Mouse (Mus musculus) urinary bladder, postnatal 36 days (tissue): ENCODE results near the gene Ccm2l.

Experiments used
- DNase-seq, 2 experiments: peaks; one replicate each; pipeline ENCODE4 v3.0.0; 2022; ENCODE audit warnings: low spot score in 2 of 2, mixed read lengths in 1 of 2

Gene Ccm2l

GRCm38 (mm10) chr2:153052700-153053351, 12.9 kb upstream of the Ccm2l start:
- no peak for DNase-seq

- no peak for DNase-seq
These were observed 11.9 kb upstream of the Ccm2l start for GRCm38 (mm10) chr2:153053896-153054295.

GRCm38 (mm10) chr2:153055270-153055920, 10.4 kb upstream of the Ccm2l start:
- no peak for DNase-seq

- DNase-seq: no peak
These were observed 7.4 kb upstream of the Ccm2l start for GRCm38 (mm10) chr2:153058365-153058764.

GRCm38 (mm10) chr2:153060216-153060615, 5.5 kb upstream of the Ccm2l start:
- DNase-seq: no peak

- DNase-seq: no peak
These were observed 2.4 kb upstream of the Ccm2l start for GRCm38 (mm10) chr2:153063394-153063793.

- DNase-seq: no peak
These were observed 1.4 kb upstream of the Ccm2l start for GRCm38 (mm10) chr2:153064190-153064970.

GRCm38 (mm10) chr2:153066991-153067390, 1.2 kb downstream of the Ccm2l start:
- DNase-seq: no peak

- no peak for DNase-seq
These were observed 5.2 kb downstream of the Ccm2l start for GRCm38 (mm10) chr2:153070762-153071490.

- no peak for DNase-seq
These were observed 5.9 kb downstream of the Ccm2l start for GRCm38 (mm10) chr2:153071491-153072184.

- DNase-seq: no peak
These were observed 8.9 kb downstream of the Ccm2l start for GRCm38 (mm10) chr2:153074651-153075050.

- DNase-seq: no peak
These were observed 10.2 kb downstream of the Ccm2l start for GRCm38 (mm10) chr2:153075961-153076360.

GRCm38 (mm10) chr2:153080841-153081523, 15.2 kb downstream of the Ccm2l start:
- DNase-seq: peak; percentile 73 to 74

- no peak for DNase-seq
These were observed 16.1 kb downstream of the Ccm2l start for GRCm38 (mm10) chr2:153081866-153082265.

GRCm38 (mm10) chr2:153083275-153083674, 17.5 kb downstream of the Ccm2l start:
- DNase-seq: no peak

- no peak for DNase-seq
These were observed 18.1 kb downstream of the Ccm2l start for GRCm38 (mm10) chr2:153083824-153084223.

GRCm38 (mm10) chr2:153084261-153084976, 18.7 kb downstream of the Ccm2l start:
- no peak for DNase-seq

GRCm38 (mm10) chr2:153085556-153085955, 19.8 kb downstream of the Ccm2l start:
- DNase-seq: no peak

GRCm38 (mm10) chr2:153086166-153086565, 20.4 kb downstream of the Ccm2l start:
- no peak for DNase-seq

GRCm38 (mm10) chr2:153087091-153087490, 21.3 kb downstream of the Ccm2l start:
- no peak for DNase-seq
